Mouse (Mus musculus): ENCODE results near the gene Gas7.

Gas7 gene

DNA sequence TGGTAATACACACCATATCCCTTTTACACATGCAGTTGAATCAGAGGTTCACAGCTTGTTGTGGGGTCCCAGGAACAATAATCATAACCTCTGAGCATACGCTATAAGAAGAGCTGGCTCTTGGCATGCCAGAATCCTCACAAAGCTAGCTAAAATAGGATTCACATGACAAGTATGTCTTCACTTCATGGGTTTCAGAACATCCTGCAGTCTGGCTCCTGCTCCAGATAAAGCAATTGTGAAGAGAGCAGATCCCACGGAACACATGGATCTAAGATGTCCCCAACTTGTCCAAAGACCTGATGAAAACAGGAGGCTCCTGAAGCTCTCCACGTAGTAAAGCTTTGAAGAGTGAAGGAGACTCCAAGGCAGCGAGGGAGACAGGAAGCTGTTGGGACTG lies 260.1 kb downstream of the Gas7 start:
- no peak for DNase-seq (ENCODE audit: low spot score in 2 of 2)

DNA sequence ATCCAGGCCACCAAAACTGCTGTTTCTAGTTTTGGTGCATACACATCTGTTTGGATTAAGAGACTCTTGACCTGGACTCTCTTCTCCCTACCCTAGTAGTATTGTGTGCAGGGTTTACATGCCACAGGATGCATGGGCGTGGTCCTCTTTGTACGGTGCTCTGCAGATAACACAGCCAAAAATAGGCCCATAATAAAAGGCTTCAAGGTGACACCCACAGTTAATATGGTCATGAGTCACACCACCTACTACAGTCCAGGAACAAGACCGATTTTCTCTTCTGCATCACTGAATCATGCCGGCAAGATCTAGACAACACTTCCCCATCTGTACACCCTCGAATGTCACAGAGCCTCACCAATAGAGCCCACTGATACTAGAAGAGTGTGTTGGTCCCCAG lies 266.2 kb downstream of the Gas7 start:
- DNase-seq (ENCODE audit: low spot score in 2 of 2) = no peak

GRCm38 (mm10) chr11:67722399-67723156 lies 267.3 kb downstream of the Gas7 start:
- no peak for DNase-seq (ENCODE audit: low spot score in 2 of 2)

DNA sequence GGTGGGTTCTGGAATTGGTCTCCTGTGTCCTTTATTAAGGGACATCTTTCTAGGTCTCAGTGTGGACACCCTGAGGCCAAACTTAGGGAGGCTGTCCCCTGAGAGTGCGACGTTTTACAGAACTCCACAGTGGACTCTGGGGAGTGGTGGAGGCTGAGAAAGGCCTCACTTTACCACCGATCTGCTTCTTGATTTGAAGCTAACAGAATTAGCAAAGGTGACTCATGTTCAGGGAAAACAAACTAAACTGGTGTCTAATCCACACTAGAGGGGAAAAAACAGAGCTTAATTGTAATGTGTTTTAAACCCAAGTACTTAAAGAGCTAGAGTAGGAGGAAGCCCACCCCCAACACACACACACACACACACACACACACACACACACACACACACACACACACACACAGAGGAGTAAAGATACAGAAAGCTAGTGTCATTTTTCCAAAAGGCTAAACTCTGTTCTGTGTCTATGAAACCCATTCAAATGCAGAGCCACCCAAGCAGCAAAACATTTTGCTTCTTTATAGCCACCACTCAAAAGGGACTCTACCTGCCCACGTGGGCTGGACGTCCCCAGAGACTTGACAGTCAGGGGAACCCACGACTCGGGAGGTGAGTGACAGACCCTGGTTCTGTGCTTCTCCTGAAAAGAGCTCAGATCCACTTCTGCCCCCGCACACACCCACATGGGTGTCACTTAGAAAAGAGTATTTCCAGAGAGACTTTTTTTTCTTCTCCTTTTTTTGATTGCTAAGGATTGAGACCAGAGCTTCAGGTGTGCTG lies 268.2 kb downstream of the Gas7 start:
- peak; percentile 63 to 71 for DNase-seq (ENCODE audit: low spot score in 2 of 2)

DNA sequence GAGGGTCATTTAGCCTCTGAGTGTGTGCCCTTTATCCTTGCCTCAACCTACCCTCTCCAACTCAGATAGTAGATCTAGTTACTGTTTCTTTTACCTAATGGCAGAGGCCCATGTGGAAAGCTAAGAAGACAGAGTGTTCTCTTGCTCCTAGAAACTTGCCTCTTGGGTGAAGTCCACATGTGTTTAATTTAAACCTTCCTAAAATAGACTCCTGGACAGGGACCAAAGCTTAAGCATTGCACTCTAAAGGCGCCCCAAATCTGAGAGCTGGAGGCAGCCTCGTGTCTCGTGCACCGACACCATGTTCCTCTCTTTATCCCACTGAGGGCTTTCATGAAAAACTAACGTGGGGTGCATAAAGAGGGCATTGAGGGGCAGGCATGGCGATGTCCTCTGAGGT lies 271.9 kb downstream of the Gas7 start:
- no peak for DNase-seq (ENCODE audit: low spot score in 2 of 2)

DNA sequence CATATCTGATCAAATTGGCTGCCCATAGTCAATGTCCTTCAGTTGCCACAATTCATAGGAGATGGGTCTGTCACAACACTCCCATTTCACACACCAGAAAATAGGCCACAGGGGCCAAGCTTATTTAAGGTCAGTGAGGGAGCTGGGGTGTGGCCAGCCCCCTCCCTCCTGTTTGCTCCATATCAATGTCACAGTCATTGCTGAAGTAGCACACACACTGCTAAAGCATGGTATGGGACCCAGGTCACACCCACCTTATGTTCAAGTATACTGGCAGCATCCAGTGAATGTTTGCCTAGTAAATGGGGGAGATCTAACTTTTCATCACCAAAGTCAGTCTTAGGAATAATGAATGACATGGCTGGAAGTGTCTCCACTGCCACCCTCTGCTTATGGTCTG lies 273.5 kb downstream of the Gas7 start:
- no peak for DNase-seq (ENCODE audit: low spot score in 2 of 2)

DNA sequence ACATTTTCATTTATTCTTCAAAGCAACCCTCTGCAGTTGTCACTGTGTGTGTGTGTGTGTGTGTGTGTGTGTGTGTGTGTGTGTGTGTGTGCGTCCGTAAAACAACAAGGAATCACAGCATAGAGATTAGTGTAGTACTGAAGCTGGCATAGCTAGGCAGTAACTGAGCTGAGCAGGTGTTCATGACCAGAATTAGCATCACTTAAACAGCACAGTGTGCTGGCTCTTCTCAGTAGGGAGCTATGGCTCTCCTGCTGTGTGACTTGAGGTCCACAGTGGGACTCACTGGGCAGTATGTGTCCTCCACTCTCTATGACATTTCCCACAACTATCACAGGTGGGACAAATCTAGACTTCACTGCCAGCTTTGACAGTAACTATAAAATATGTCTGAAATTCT lies 275.8 kb downstream of the Gas7 start:
- DNase-seq (ENCODE audit: low spot score in 2 of 2) = no peak

DNA sequence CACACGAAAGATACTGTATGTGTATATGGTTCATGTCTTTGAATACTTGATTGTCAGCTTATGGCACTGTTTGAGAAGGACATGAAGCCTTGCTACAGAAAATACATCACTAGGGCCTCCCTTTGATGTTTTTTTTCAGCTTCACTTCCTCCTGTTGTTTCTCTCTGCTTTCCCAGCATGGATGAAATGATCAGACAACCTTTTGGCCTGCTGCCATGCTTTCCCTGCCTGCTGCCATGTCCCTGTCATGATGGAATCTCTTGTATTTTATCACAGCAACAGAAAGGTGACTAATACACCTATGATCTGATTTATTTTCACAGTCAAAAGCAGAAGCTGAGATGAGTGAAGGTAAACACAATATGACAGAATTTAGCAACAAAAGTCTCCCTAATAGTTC lies 278.5 kb downstream of the Gas7 start:
- no peak for DNase-seq (ENCODE audit: low spot score in 2 of 2)

DNA sequence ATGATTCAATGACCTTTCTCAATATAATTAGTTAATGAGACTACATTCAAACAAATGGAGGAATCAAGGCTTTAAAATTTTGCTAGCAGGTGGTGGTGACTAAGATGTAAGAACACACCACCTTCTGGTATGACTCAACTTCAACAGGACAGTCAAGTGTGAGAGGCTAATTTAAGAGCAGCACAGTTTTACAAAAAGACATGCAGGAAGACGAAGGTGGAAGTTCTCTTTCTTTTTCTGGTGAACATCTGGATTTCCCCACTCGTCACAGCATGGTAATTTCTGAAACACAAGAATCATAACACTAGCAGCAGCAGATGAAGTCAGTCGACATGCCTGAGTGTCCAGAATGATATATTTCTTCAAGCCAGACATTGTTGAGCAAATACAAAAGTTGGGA lies 279.4 kb downstream of the Gas7 start:
- no peak for DNase-seq (ENCODE audit: low spot score in 2 of 2)

DNA sequence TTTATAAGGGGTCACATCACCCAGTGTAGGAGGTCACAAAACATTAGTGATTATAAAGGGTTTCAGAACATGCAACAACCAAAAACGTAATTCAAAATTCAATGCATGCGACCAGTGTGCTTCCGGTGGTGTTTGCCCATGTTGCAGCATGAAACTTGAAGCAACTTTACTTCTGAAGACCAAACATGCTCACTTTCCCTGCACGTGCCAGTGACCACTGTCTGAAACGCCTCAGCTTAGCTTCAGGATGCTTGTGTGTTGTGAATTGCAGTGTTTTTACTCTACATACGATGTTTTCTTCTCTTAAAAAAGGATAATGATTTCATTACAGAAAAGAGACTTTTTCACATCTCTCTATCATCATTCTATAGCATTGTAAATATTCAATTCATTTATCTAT lies 283.1 kb downstream of the Gas7 start:
- DNase-seq (ENCODE audit: low spot score in 2 of 2) = no peak

All from right cerebral cortex, adult 2 months (tissue).